Mouse (Mus musculus): ENCODE results near the gene Ate1. TPM values are rescaled to one million over a fixed set of nuclear protein-coding genes. Genes with fewer than 3 reads are reported as not detected.

Ate1 gene
- polyA plus RNA-seq, 1 experiment from 2014 or later, result 56.9 TPM

- H3K27me3 ChIP-seq (replicated peaks; ENCODE audit: low read depth, poor library complexity, severe bottlenecking), result no peaks in the 10 kb centered on the region
- WGBS, result 81% methylated on average over 8 of the region's 8 CpGs
Measured at GRCm38 (mm10) chr7:130380769-130381355, 139.3 kb downstream of the Ate1 start.

GRCm38 (mm10) chr7:130380367-130380766 is 139.8 kb downstream of the Ate1 start:
- no peaks in the 10 kb centered on the region for H3K27me3 ChIP-seq (replicated peaks; ENCODE audit: low read depth, poor library complexity, severe bottlenecking)
- no peaks in the 10 kb centered on the region for H3K36me3 ChIP-seq (replicated peaks)
- H3K4me1 ChIP-seq, result 0 out of 2 replicates have a peak, but pooled peaks cover 7% of the 10 kb centered on the region
- 0 out of 2 replicates have a peak, but pooled peaks cover 2% of the 10 kb centered on the region for H3K9me3 ChIP-seq
- H3K4me3 ChIP-seq, result no peak overlapping the region
- 94% methylated on average over 7 of the region's 7 CpGs for WGBS
- H3K27ac ChIP-seq (replicated peaks), result no peak overlapping the region
- DNase-seq (ENCODE audit: low spot score), result no peak

More at GRCm38 (mm10) chr7:130380769-130381355, 139.3 kb downstream of the Ate1 start:
- H3K36me3 ChIP-seq (replicated peaks), result no peaks in the 10 kb centered on the region
- no peak for DNase-seq (ENCODE audit: low spot score)
- no peak overlapping the region for H3K4me3 ChIP-seq
- H3K9me3 ChIP-seq, result 0 out of 2 replicates have a peak, but pooled peaks cover 2% of the 10 kb centered on the region
- H3K27ac ChIP-seq (replicated peaks), result no peak overlapping the region
- H3K4me1 ChIP-seq, result 0 out of 2 replicates have a peak, but pooled peaks cover 7% of the 10 kb centered on the region

GRCm38 (mm10) chr7:130379886-130380285 is 140.3 kb downstream of the Ate1 start:
- no peaks in the 10 kb centered on the region for H3K27me3 ChIP-seq (replicated peaks; ENCODE audit: low read depth, poor library complexity, severe bottlenecking)
- H3K4me3 ChIP-seq, result no peak overlapping the region
- H3K9me3 ChIP-seq, result 0 out of 2 replicates have a peak, but pooled peaks cover 2% of the 10 kb centered on the region
- H3K36me3 ChIP-seq (replicated peaks), result no peaks in the 10 kb centered on the region
- 0 out of 2 replicates have a peak, but pooled peaks cover 7% of the 10 kb centered on the region for H3K4me1 ChIP-seq
- no peak overlapping the region for H3K27ac ChIP-seq (replicated peaks)
- DNase-seq (ENCODE audit: low spot score), result no peak
- WGBS, result 94% methylated on average over 5 of the region's 5 CpGs

- no peak overlapping the region for H3K4me3 ChIP-seq
- 0 out of 2 replicates have a peak, but pooled peaks cover 3% of the 10 kb centered on the region for H3K4me1 ChIP-seq
- 83% methylated on average over 3 of the region's 3 CpGs for WGBS
- no peak for DNase-seq (ENCODE audit: low spot score)
- no peak overlapping the region for H3K27ac ChIP-seq (replicated peaks)
- 0 out of 2 replicates have a peak, but pooled peaks cover 2% of the 10 kb centered on the region for H3K9me3 ChIP-seq
- no peaks in the 10 kb centered on the region; the same call in 1 of the 2 replicates for H3K27me3 ChIP-seq (replicated peaks; ENCODE audit: low read depth, poor library complexity, severe bottlenecking)
- no peaks in the 10 kb centered on the region for H3K36me3 ChIP-seq (replicated peaks)
Measured at GRCm38 (mm10) chr7:130378308-130378707, 141.9 kb downstream of the Ate1 start.

GRCm38 (mm10) chr7:130374311-130374710 is 145.9 kb downstream of the Ate1 start:
- Histone ChIP-seq H3K9me3 (no peaks in the 10 kb centered on the region), H3K27ac (replicated peaks) (no peak overlapping the region), H3K4me1 (peaks cover 8% of the 10 kb centered on the region), H3K36me3 (replicated peaks) (no peaks in the 10 kb centered on the region), H3K27me3 (replicated peaks; ENCODE audit: low read depth, poor library complexity, severe bottlenecking) (peaks cover 18% of the 10 kb centered on the region), H3K4me3 (no peak overlapping the region)
- WGBS, result 83% methylated on average over 9 of the region's 9 CpGs
- DNase-seq (ENCODE audit: low spot score), result no peak

- Histone ChIP-seq H3K27me3 (replicated peaks; ENCODE audit: low read depth, poor library complexity, severe bottlenecking) (peaks cover 51% of the 10 kb centered on the region), H3K27ac (replicated peaks) (peak overlapping the region; percentile 45), H3K4me3 (peak overlapping the region; percentile 42), H3K36me3 (replicated peaks) (no peaks in the 10 kb centered on the region), H3K9me3 (peaks cover 5% of the 10 kb centered on the region), H3K4me1 (peaks cover 36% of the 10 kb centered on the region)
- WGBS, result 30% methylated on average over 24 of the region's 24 CpGs
- peak; percentile 66 for DNase-seq (ENCODE audit: low spot score)
Measured at GRCm38 (mm10) chr7:130368827-130369641, 151.1 kb downstream of the Ate1 start.

- no peaks in the 10 kb centered on the region for H3K36me3 ChIP-seq (replicated peaks)
- H3K4me1 ChIP-seq, result peaks cover 36% of the 10 kb centered on the region
- peak; percentile 12 for DNase-seq (ENCODE audit: low spot score)
- H3K9me3 ChIP-seq, result peaks cover 5% of the 10 kb centered on the region
- H3K4me3 ChIP-seq, result peak overlapping the region; percentile 42
- 19% methylated on average over 13 of the region's 13 CpGs for whole genome bisulfite sequencing
- peaks cover 51% of the 10 kb centered on the region for H3K27me3 ChIP-seq (replicated peaks; ENCODE audit: low read depth, poor library complexity, severe bottlenecking)
- peak overlapping the region; percentile 45 for H3K27ac ChIP-seq (replicated peaks)
Measured at GRCm38 (mm10) chr7:130368036-130368826, 151.9 kb downstream of the Ate1 start.

GRCm38 (mm10) chr7:130367222-130368035 is 152.7 kb downstream of the Ate1 start:
- peak overlapping the region; percentile 49; the same call in 1 of the 2 replicates for H3K27ac ChIP-seq (replicated peaks)
- H3K9me3 ChIP-seq, result peaks cover 5% of the 10 kb centered on the region
- H3K4me3 ChIP-seq, result no peak overlapping the region
- 12% methylated on average over 12 of the region's 12 CpGs for WGBS
- no peaks in the 10 kb centered on the region for H3K36me3 ChIP-seq (replicated peaks)
- peaks cover 36% of the 10 kb centered on the region for H3K4me1 ChIP-seq
- peak; percentile 54 for DNase-seq (ENCODE audit: low spot score)
- peaks cover 51% of the 10 kb centered on the region for H3K27me3 ChIP-seq (replicated peaks; ENCODE audit: low read depth, poor library complexity, severe bottlenecking)

- peaks cover 47% of the 10 kb centered on the region for H3K27me3 ChIP-seq (replicated peaks; ENCODE audit: low read depth, poor library complexity, severe bottlenecking)
- peaks cover 36% of the 10 kb centered on the region for H3K4me1 ChIP-seq
- DNase-seq (ENCODE audit: low spot score), result peak; percentile 5
- no peaks in the 10 kb centered on the region for H3K36me3 ChIP-seq (replicated peaks)
- H3K9me3 ChIP-seq, result peaks cover 5% of the 10 kb centered on the region
- H3K27ac ChIP-seq (replicated peaks), result no peak overlapping the region
- WGBS, result 93% methylated on average over 10 of the region's 10 CpGs
- H3K4me3 ChIP-seq, result no peak overlapping the region
Measured at GRCm38 (mm10) chr7:130365711-130366110, 154.5 kb downstream of the Ate1 start.
